Mouse (Mus musculus) bone marrow macrophage, adult 2 months (primary cell): ENCODE measurements around the gene Pigu.

Experiments
- CTCF ChIP-seq: IDR thresholded peaks from 2 replicates; pipeline ENCODE4 v1.5.1; 2012; ENCODE audit warnings: low read depth, mild to moderate bottlenecking, low read length, moderate library complexity
- POLR2A ChIP-seq: IDR thresholded peaks from 2 replicates; pipeline ENCODE4 v1.6.1; 2012; ENCODE audit warnings: mild to moderate bottlenecking, low read depth, low read length, borderline replicate concordance

GRCm38 (mm10) chr2:155326001-155326400 lies 31.2 kb downstream of the Pigu start:
- no peak for TF ChIP-seq POLR2A
- TF ChIP-seq CTCF: no peak
